Mouse (Mus musculus) liver, postnatal 0 days (tissue): ENCODE results near the gene Atf5. TPM values are rescaled to one million over a fixed set of nuclear protein-coding genes. Genes with fewer than 3 reads are reported as not detected.
A peak's percentile ranks its signal among the peaks of the same experiment; 100 is the strongest.

Experiments used
- ATAC-seq: fragments of 200-750 bp; cut with Nextera tagmentation; 2 replicates; pipeline ENCODE4 v1.8.0; 2017; ENCODE audit warnings: mild to moderate bottlenecking, moderate library complexity
- DNase-seq: peaks from one replicate; pipeline ENCODE4 v3.0.0-alpha.2; 2016
- H3K27ac ChIP-seq: fragments of 300-500 bp; sonication (generic); 2 replicates; pipeline ENCODE4 v1.5.1; 2014; ENCODE audit warnings: antibody characterized with exemption, moderate library complexity, mild to moderate bottlenecking, low read depth
- H3K27me3 ChIP-seq: fragments of 300-500 bp; sonication (generic); 2 replicates; pipeline ENCODE4 v1.6.1; 2014; ENCODE audit warnings: low read length, control low read depth, mixed read lengths; ENCODE audit not compliant: insufficient read depth
- H3K36me3 ChIP-seq: fragments of 300-500 bp; sonication (generic); replicated peaks from 2 replicates; pipeline ENCODE4 v1.6.1; 2014; ENCODE audit warnings: mild to moderate bottlenecking, control low read depth, low read length, moderate library complexity, mixed read lengths; ENCODE audit not compliant: insufficient read depth
- H3K4me1 ChIP-seq: fragments of 300-500 bp; sonication (generic); 2 replicates; pipeline ENCODE4 v1.6.1; 2014; ENCODE audit warnings: antibody characterized with exemption, mild to moderate bottlenecking, control low read depth; ENCODE audit not compliant: insufficient read depth
- H3K4me2 ChIP-seq: fragments of 300-500 bp; sonication (generic); 2 replicates; pipeline ENCODE4 v1.6.1; 2014; ENCODE audit warnings: low read depth, mild to moderate bottlenecking, low read length, moderate library complexity, mixed read lengths
- H3K4me3 ChIP-seq: fragments of 300-500 bp; sonication (generic); 2 replicates; pipeline ENCODE4 v1.5.1; 2014; ENCODE audit warnings: low read depth, low read length
- H3K9ac ChIP-seq: fragments of 300-500 bp; sonication (generic); replicated peaks from 2 replicates; pipeline ENCODE4 v1.6.1; 2014; ENCODE audit warnings: mild to moderate bottlenecking, moderate library complexity
- H3K9me3 ChIP-seq: fragments of 300-500 bp; sonication (generic); 2 replicates; pipeline ENCODE4 v1.6.1; 2016; ENCODE audit warnings: mild to moderate bottlenecking, control low read depth, low read length, mixed read lengths
- CTCF ChIP-seq: sonication (generic); IDR thresholded peaks from 2 replicates; pipeline ENCODE4 v1.5.1; 2016; ENCODE audit warnings: antibody characterized with exemption, low read depth
- EP300 ChIP-seq: IDR thresholded peaks from 2 replicates; pipeline ENCODE4 v1.6.1; 2016; ENCODE audit warnings: antibody characterized with exemption, low read depth, mild to moderate bottlenecking
- whole genome bisulfite sequencing: fragments of 180-500 bp; shearing (Covaris S2); extraction: QIAGEN DNeasy Blood & Tissue Kit; methylation state at CpG from one replicate; pipeline ENCODE4 v1.1.7; 2014; ENCODE audit not compliant: insufficient replicate concordance; 5-methylcytosine and 5-hydroxymethylcytosine counted together
- polyA plus RNA-seq: library from polyadenylated mRNA; unstranded; fragments of >200 nt; fragmentation: Nextera tagmentation; extraction: Ambion mirVana; gene quantifications from 2 replicates; pipeline ENCODE4 v1.2.1, GENCODE M21; 2015

The Atf5 gene
- polyA plus RNA-seq, 1 experiment from 2014 or later = 66.6 TPM

DNA sequence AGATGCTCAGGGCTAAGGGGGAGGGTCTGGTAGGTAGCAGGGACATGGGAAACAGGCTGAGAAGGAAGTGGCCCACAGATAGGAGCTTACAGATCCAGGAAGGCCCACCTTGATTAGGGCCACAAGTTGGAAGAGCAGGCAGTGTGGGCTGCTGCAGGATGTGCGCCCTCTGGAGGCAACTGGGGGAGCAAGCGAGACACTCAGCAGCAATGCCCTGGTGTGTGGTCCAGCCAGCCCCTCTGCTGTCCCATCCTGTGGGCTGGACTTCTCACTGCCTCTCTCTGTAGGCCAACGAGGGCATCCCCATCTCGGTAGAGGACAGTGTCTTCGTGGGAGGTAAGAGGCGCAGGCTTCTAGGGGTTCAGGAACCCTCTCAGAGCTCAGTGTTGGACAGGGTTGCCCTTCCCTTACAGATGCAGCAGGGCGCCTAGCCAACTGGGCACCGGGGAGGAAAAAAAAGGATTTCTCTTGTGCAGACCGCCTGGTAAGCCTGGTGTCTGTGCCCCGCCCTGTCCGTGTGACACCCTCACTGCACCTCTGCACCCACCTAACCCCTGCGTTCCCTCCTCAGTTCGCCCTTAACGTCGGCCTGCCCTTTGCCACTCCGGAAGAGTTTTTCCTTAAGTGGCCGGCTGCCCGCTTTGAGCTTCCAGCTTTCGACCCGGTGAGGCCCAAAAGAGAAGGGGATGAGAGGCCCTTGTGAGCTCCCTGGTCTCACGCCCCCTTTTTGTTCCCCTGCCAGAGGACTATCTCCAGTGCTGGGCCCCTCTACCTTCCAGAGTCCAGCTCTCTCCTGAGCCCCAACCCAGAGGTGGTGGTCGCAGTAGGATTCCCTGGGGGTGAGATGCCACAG lies 44.3 kb upstream of the Atf5 start:
- 0 out of 2 replicates have a peak overlapping the region, but pooled peaks have one; percentile 6 for H3K27ac ChIP-seq
- TF ChIP-seq EP300 = no peak
- TF ChIP-seq CTCF = peak; percentile 96
- H3K36me3 ChIP-seq = peaks cover 38% of the 10 kb centered on the region
- H3K9ac ChIP-seq = no peak overlapping the region
- H3K4me3 ChIP-seq = no peak overlapping the region
- WGBS = 62% methylated on average over 22 of the region's 22 CpGs
- peak; percentile 18; the same call in 1 of the 2 replicates for ATAC-seq
- no peaks in the 10 kb centered on the region for H3K27me3 ChIP-seq
- peak overlapping the region; percentile 18 for H3K4me2 ChIP-seq
- DNase-seq = peak; percentile 83
- peaks cover 31% of the 10 kb centered on the region for H3K4me1 ChIP-seq
- H3K9me3 ChIP-seq = no peaks in the 10 kb centered on the region

GRCm38 (mm10) chr7:44859896-44860295 lies 43.4 kb upstream of the Atf5 start:
- Histone ChIP-seq H3K4me3 (no peak overlapping the region), H3K9ac (no peak overlapping the region), H3K27ac (no peak overlapping the region), H3K27me3 (no peaks in the 10 kb centered on the region), H3K36me3 (peaks cover 38% of the 10 kb centered on the region), H3K9me3 (no peaks in the 10 kb centered on the region), H3K4me1 (peaks cover 31% of the 10 kb centered on the region), H3K4me2 (peak overlapping the region; percentile 100)
- DNase-seq = no peak
- 86% methylated on average over 11 of the region's 11 CpGs for WGBS
- no peak for ATAC-seq
- no peak for TF ChIP-seq EP300
- no peak for TF ChIP-seq CTCF

GRCm38 (mm10) chr7:44857905-44858304 lies 41.4 kb upstream of the Atf5 start:
- peak overlapping the region; percentile 82 for H3K9ac ChIP-seq
- DNase-seq (peak; percentile 77), ATAC-seq (no peak)
- H3K4me2 ChIP-seq = peak overlapping the region; percentile 100
- H3K27me3 ChIP-seq = no peaks in the 10 kb centered on the region
- H3K4me1 ChIP-seq = peaks cover 43% of the 10 kb centered on the region
- peak overlapping the region; percentile 82 for H3K4me3 ChIP-seq
- H3K36me3 ChIP-seq = peaks cover 24% of the 10 kb centered on the region
- H3K27ac ChIP-seq = peak overlapping the region; percentile 100
- H3K9me3 ChIP-seq = no peaks in the 10 kb centered on the region
- 28% methylated on average over 8 of the region's 8 CpGs for WGBS
- TF ChIP-seq EP300 = no peak
- no peak for TF ChIP-seq CTCF

- TF ChIP-seq EP300 (no peak), CTCF (no peak)
- Histone ChIP-seq H3K4me3 (peak within 1 kb of the TSS; percentile 82), H3K4me1 (peaks cover 47% of the 10 kb centered on the region), H3K9me3 (no peaks in the 10 kb centered on the region), H3K9ac (peak within 1 kb of the TSS; percentile 82), H3K4me2 (peak within 1 kb of the TSS; percentile 100), H3K36me3 (peaks cover 16% of the 10 kb centered on the region), H3K27me3 (no peaks in the 10 kb centered on the region), H3K27ac (peak within 1 kb of the TSS; percentile 100)
- WGBS = under 1% methylated on average over 32 of the region's 32 CpGs
- DNase-seq (peak; percentile 92), ATAC-seq (peak; percentile 40)
Observed at GRCm38 (mm10) chr7:44857042-44857552, 40.6 kb upstream of the Atf5 start, which contains the start of gene Pnkp. Pnkp (plus strand) TSS chr7:44857139.

- H3K4me2 ChIP-seq = peak overlapping the region; percentile 100
- H3K36me3 ChIP-seq = peaks cover 15% of the 10 kb centered on the region; the same call in 1 of the 2 replicates
- H3K4me3 ChIP-seq = peak overlapping the region; percentile 82
- no peaks in the 10 kb centered on the region for H3K27me3 ChIP-seq
- peaks cover 49% of the 10 kb centered on the region for H3K4me1 ChIP-seq
- H3K9me3 ChIP-seq = no peaks in the 10 kb centered on the region
- ATAC-seq = no peak
- peak overlapping the region; percentile 100 for H3K27ac ChIP-seq
- no peak for DNase-seq
- no peak for TF ChIP-seq CTCF
- peak; percentile 59; the same call in 1 of the 2 replicates for TF ChIP-seq EP300
- WGBS = 29% methylated on average over 9 of the region's 9 CpGs
- peak overlapping the region; percentile 82 for H3K9ac ChIP-seq
Observed at GRCm38 (mm10) chr7:44856265-44856916, 39.9 kb upstream of the Atf5 start.

- H3K27ac ChIP-seq = peak overlapping the region; percentile 100
- no peak for DNase-seq
- peak overlapping the region; percentile 89 for H3K9ac ChIP-seq
- 34% methylated on average over 10 of the region's 10 CpGs for WGBS
- TF ChIP-seq EP300 (no peak), CTCF (no peak)
- ATAC-seq = peak; percentile 4
- 0 out of 2 replicates have a peak, but pooled peaks cover 7% of the 10 kb centered on the region for H3K36me3 ChIP-seq
- H3K4me2 ChIP-seq = peak overlapping the region; percentile 100
- H3K4me1 ChIP-seq = peaks cover 61% of the 10 kb centered on the region
- H3K27me3 ChIP-seq = no peaks in the 10 kb centered on the region
- no peaks in the 10 kb centered on the region for H3K9me3 ChIP-seq
- H3K4me3 ChIP-seq = peak overlapping the region; percentile 82
Observed at GRCm38 (mm10) chr7:44855036-44855435, 38.6 kb upstream of the Atf5 start.
